Mouse (Mus musculus): ENCODE measurements around the gene Bst1.

Bst1 gene

DNA sequence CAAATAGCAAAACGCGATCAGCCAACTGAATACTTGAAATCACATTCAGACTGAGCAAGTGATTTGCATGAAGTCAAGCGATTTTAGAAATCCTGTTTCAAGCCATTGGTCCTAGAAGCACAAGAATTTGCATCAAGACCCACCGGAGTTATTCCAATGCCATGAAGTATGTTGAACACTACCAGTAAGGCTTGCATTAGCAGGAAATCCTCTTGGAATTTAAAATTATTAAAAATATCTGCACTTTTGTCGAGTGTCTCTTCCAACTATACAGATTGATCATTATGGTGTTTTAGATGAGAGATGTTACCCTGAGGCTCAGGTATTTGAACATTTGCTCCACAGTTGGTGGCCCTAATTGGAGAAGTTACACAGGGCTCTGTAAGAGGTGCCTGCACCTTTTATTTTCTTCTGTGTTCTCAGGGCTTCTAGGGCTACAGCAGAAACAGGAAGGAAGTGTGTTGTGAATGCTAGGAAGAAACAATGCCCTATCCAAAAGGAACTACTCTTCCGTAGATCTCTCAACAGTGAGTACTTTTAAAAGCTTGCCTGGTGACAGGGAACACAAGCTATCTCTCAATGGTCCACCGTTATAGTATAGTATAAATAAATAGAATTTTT, 35.3 kb downstream of the Bst1 start:
- CTCF ChIA-PET = interaction anchor here (0.6 kb wide), 1 partner anchor 364 kb away, joined by 4 read pairs; no protein-coding TSS in a partner anchor

DNA sequence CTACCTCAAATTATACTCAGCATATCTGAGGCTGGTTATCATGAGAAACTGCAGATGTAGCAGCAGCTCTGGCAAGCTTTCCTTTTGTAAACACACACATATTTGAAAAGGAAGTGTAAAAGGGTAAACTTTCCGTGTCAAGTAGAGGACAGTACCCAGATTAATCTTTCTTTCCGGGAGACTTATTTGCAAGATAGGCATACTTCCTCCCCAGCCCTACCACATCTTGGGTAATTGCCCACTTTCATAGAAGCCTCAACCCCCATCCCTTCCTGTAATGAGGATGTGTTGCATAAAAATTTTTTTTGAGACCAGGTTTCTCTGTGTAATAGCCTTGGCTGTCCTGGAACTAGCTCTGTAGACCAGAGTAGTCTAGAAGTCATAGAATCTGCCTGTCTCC, 37.1 kb downstream of the Bst1 start:
- CTCF ChIA-PET = interaction anchor here (0.5 to 0.9 kb wide), 2 partner anchors 11 to 14 kb away, joined by 3 to 4 read pairs; no protein-coding TSS in a partner anchor

GRCm38 (mm10) chr5:43859663-43860062, 41.0 kb downstream of the Bst1 start:
- CTCF ChIA-PET = interaction anchor here (1.0 kb wide), 1 partner anchor 33 kb away, joined by 3 read pairs; no protein-coding TSS in a partner anchor

DNA sequence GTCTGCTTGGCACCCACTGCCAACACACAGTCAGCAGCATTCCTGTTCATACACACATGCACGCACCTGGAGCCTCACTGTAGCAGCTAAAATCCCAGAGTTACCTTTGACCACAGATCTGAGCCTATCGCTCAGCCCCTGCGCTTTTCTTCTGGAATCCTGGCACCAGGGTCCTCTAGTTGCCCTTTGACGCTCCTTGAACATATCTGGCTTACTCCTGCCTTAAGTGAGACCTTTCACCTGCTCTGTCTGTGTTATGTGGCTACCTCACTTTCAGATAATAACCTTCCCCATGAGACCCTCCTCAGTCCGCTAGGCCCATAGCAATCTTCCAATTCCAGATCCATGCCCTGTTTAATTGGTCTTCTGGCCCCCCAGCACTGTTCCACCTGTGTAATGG, 41.4 kb downstream of the Bst1 start:
- CTCF ChIA-PET = interaction anchor here (1.0 kb wide), 1 partner anchor 33 kb away, joined by 3 read pairs; no protein-coding TSS in a partner anchor

GRCm38 (mm10) chr5:43860670-43861431, 42.2 kb downstream of the Bst1 start:
- CTCF ChIA-PET = no interaction called here

GRCm38 (mm10) chr5:43863642-43864041, 45.0 kb downstream of the Bst1 start:
- CTCF ChIA-PET = no interaction called here

DNA sequence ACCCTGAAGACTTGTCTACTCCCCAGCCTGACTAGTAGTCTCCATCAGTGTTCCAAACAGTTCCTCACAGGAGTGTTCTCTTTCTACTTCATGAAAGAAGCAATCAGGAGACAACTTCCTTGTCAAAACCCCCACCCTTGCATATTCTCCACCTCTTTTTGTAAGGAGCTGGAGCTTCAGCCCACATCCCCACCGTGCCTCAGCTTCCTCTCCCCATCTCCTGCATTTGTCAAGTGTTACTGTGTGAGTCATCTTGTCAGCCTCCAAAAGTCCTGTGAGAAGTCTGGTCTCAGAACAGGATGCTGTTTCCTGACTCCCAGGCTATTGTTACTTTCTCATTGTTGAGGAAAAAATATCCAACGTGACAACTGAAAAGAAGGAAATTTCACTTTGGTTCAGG, 46.6 kb downstream of the Bst1 start:
- CTCF ChIA-PET = no interaction called here

- CTCF ChIA-PET = no interaction called here
Observed at GRCm38 (mm10) chr5:43868253-43868652, 49.6 kb downstream of the Bst1 start, which contains the start of gene Cd38. Gene Cd38, plus strand, starts transcription at chr5:43868553.

- CTCF ChIA-PET = interaction anchor here (0.7 kb wide), 2 partner anchors 9 to 13 kb away, joined by 3 to 7 read pairs; no protein-coding TSS in a partner anchor
Observed at GRCm38 (mm10) chr5:43868711-43869600, 50.3 kb downstream of the Bst1 start.

GRCm38 (mm10) chr5:43871845-43872244, 53.2 kb downstream of the Bst1 start:
- CTCF ChIA-PET = no interaction called here

DNA sequence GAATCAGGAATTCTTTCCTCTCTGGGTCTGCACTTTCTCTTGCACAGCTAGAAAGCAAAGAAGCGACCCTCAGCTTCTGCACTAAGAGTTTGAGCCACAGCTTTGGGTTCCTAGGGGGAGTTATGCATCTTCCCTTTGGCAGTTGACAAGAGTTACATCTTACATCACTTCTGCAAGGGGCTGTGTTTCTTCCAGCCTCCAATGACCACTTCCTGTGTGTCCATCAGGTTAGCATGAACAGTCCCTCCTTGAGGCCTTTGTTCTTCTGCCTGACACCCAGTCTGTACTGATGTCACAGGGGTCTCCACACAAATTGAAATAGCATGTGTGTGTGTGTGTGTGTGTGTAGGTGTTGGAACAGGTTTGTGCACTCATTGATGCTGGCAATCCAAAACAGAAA, 54.0 kb downstream of the Bst1 start:
- CTCF ChIA-PET = no interaction called here

- CTCF ChIA-PET = no interaction called here
Observed at GRCm38 (mm10) chr5:43882034-43882433, 63.3 kb downstream of the Bst1 start.

- CTCF ChIA-PET = interaction anchor here (0.7 to 1.1 kb wide), 2 partner anchors 43 to 48 kb away, joined by 3 to 4 read pairs; no protein-coding TSS in a partner anchor
Observed at GRCm38 (mm10) chr5:43885060-43885820, 66.6 kb downstream of the Bst1 start.

DNA sequence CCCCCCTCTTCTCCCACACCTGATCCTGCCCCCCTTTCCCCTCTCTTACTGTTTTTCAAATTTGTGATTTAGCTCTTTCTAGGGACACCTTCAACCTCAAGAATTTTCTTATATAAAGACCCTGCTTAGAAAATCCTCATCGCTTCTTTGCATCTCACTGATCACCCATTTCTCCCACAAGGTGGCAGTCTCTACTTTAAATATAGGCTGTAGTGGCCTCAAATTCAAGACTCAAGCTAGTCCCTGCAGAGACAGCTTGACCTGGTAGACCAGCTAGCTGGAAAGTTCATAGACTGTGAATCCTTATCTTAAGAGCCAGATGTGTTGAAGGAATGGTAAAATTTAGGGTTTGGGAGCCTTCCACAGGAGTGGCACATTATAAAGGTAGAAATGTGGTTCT, 73.7 kb downstream of the Bst1 start:
- CTCF ChIA-PET = interaction anchor here (0.9 to 1.2 kb wide), 4 partner anchors 11 to 97 kb away, joined by 3 to 13 read pairs (median 8); no protein-coding TSS in a partner anchor

All from spleen, embryonic (tissue).